Mouse (Mus musculus) heart, postnatal 0 days (tissue): ENCODE measurements at regions not wholly inside any gene's neighbourhood (a gene's known extent, or its start where the extent isn't known, plus 50 kb on each side); places are given as distances from the start of the nearest gene placed in this dataset.

Experiments
- ATAC-seq: fragments of 200-750 bp; cut with Nextera tagmentation; 2 replicates; pipeline ENCODE4 v1.8.0; 2017; ENCODE audit warnings: low read depth, moderate number of reproducible peaks, moderate library complexity; ENCODE audit not compliant: insufficient read depth
- DNase-seq: peaks from one replicate; pipeline ENCODE4 v3.0.0-alpha.2; 2016; ENCODE audit warnings: low spot score
- H3K27ac ChIP-seq: fragments of 300-500 bp; sonication (generic); 2 replicates; pipeline ENCODE4 v1.5.1; 2014; ENCODE audit warnings: low read depth, mild to moderate bottlenecking
- H3K27me3 ChIP-seq: fragments of 300-500 bp; sonication (generic); 2 replicates; pipeline ENCODE4 v1.6.1; 2014; ENCODE audit warnings: low read length, mixed read lengths; ENCODE audit not compliant: control insufficient read depth, insufficient read depth
- H3K36me3 ChIP-seq: fragments of 300-500 bp; sonication (generic); replicated peaks from 2 replicates; pipeline ENCODE4 v1.6.1; 2014; ENCODE audit warnings: low read length, mixed read lengths; ENCODE audit not compliant: control insufficient read depth, insufficient read depth
- H3K4me1 ChIP-seq: fragments of 300-500 bp; sonication (generic); 2 replicates; pipeline ENCODE4 v1.6.1; 2014; ENCODE audit warnings: antibody characterized with exemption; ENCODE audit not compliant: control insufficient read depth, insufficient read depth
- H3K4me2 ChIP-seq: fragments of 300-500 bp; sonication (generic); 2 replicates; pipeline ENCODE4 v1.6.1; 2014; ENCODE audit warnings: low read depth, mild to moderate bottlenecking, low read length, moderate library complexity
- H3K4me3 ChIP-seq: fragments of 300-500 bp; sonication (generic); 2 replicates; pipeline ENCODE4 v1.5.1; 2014; ENCODE audit warnings: low read depth, low read length
- H3K9ac ChIP-seq: fragments of 300-500 bp; sonication (generic); replicated peaks from 2 replicates; pipeline ENCODE4 v1.6.1; 2014; ENCODE audit warnings: low read depth, low read length, mixed read lengths
- H3K9me3 ChIP-seq: fragments of 300-500 bp; sonication (generic); replicated peaks from 2 replicates; pipeline ENCODE4 v1.6.1; 2016; ENCODE audit warnings: low read length; ENCODE audit not compliant: control insufficient read depth
- CTCF ChIP-seq: IDR thresholded peaks from 2 replicates; pipeline ENCODE4 v1.5.1; 2016; ENCODE audit warnings: antibody characterized with exemption, control low read depth, low read depth
- EP300 ChIP-seq: IDR thresholded peaks from 2 replicates; pipeline ENCODE4 v1.6.1; 2016; ENCODE audit warnings: antibody characterized with exemption, low read depth
- WGBS: fragments of 180-500 bp; shearing (Covaris S2); extraction: QIAGEN DNeasy Blood & Tissue Kit; methylation state at CpG from one replicate; pipeline ENCODE4 v1.1.7; 2014; 5-methylcytosine and 5-hydroxymethylcytosine counted together

- DNase-seq = peak; percentile 91
- Histone ChIP-seq H3K4me2 (no peak overlapping the region), H3K27me3 (no peaks in the 10 kb centered on the region), H3K4me3 (no peak overlapping the region), H3K27ac (peak overlapping the region; percentile 91), H3K4me1 (peaks cover 21% of the 10 kb centered on the region), H3K9ac (no peak overlapping the region), H3K36me3 (no peaks in the 10 kb centered on the region), H3K9me3 (no peaks in the 10 kb centered on the region)
- 18% methylated on average over 8 of the region's 8 CpGs for WGBS
- TF ChIP-seq CTCF = no peak
- no peak; the same call in 1 of the 2 replicates for TF ChIP-seq EP300
- peak; percentile 91 for ATAC-seq
Observed at GRCm38 (mm10) chr15:59138393-59139107, 249.5 kb downstream of the Gm49356 start.

GRCm38 (mm10) chr15:59141621-59142020, 252.5 kb downstream of the Gm49356 start:
- DNase-seq (no peak), ATAC-seq (no peak)
- no peak overlapping the region for H3K9ac ChIP-seq
- no peaks in the 10 kb centered on the region for H3K9me3 ChIP-seq
- WGBS = 83% methylated on average over 4 of the region's 4 CpGs
- TF ChIP-seq EP300 (no peak), CTCF (no peak)
- no peaks in the 10 kb centered on the region for H3K36me3 ChIP-seq
- no peaks in the 10 kb centered on the region for H3K27me3 ChIP-seq
- no peak overlapping the region for H3K4me3 ChIP-seq
- peaks cover 21% of the 10 kb centered on the region for H3K4me1 ChIP-seq
- no peak overlapping the region for H3K4me2 ChIP-seq
- H3K27ac ChIP-seq = no peak overlapping the region

GRCm38 (mm10) chr15:59142481-59142880, 253.4 kb downstream of the Gm49356 start:
- DNase-seq = no peak
- Histone ChIP-seq H3K27me3 (no peaks in the 10 kb centered on the region), H3K4me2 (no peak overlapping the region), H3K4me3 (no peak overlapping the region), H3K27ac (no peak overlapping the region), H3K4me1 (peaks cover 20% of the 10 kb centered on the region), H3K36me3 (no peaks in the 10 kb centered on the region), H3K9ac (no peak overlapping the region), H3K9me3 (no peaks in the 10 kb centered on the region)
- 73% methylated on average over 9 of the region's 9 CpGs for WGBS
- TF ChIP-seq CTCF = no peak
- no peak for TF ChIP-seq EP300
- ATAC-seq = no peak

- Histone ChIP-seq H3K36me3 (no peaks in the 10 kb centered on the region), H3K4me3 (no peak overlapping the region), H3K9me3 (no peaks in the 10 kb centered on the region), H3K27ac (no peak overlapping the region), H3K4me2 (no peak overlapping the region), H3K27me3 (no peaks in the 10 kb centered on the region), H3K4me1 (peaks cover 6% of the 10 kb centered on the region), H3K9ac (no peak overlapping the region)
- DNase-seq (no peak), ATAC-seq (no peak)
- 88% methylated on average over 1 of the region's 1 CpGs for WGBS
- no peak for TF ChIP-seq EP300
- TF ChIP-seq CTCF = no peak
Observed at GRCm38 (mm10) chr15:59143891-59144290, 254.8 kb downstream of the Gm49356 start.

GRCm38 (mm10) chr15:59145679-59146078, 256.6 kb downstream of the Gm49356 start:
- DNase-seq = no peak
- no peaks in the 10 kb centered on the region for H3K27me3 ChIP-seq
- H3K27ac ChIP-seq = no peak overlapping the region
- H3K4me3 ChIP-seq = no peak overlapping the region
- 76% methylated on average over 5 of the region's 5 CpGs for WGBS
- H3K9me3 ChIP-seq = no peaks in the 10 kb centered on the region
- no peak overlapping the region for H3K9ac ChIP-seq
- no peaks in the 10 kb centered on the region; the same call in 1 of the 2 replicates for H3K4me1 ChIP-seq
- TF ChIP-seq CTCF (no peak), EP300 (no peak)
- no peak for ATAC-seq
- H3K36me3 ChIP-seq = no peaks in the 10 kb centered on the region
- no peak overlapping the region for H3K4me2 ChIP-seq

GRCm38 (mm10) chr15:59146111-59146510, 257.0 kb downstream of the Gm49356 start:
- no peak overlapping the region for H3K4me3 ChIP-seq
- H3K27ac ChIP-seq = no peak overlapping the region
- no peaks in the 10 kb centered on the region for H3K9me3 ChIP-seq
- H3K36me3 ChIP-seq = no peaks in the 10 kb centered on the region
- WGBS = 84% methylated on average over 19 of the region's 19 CpGs
- no peak overlapping the region for H3K4me2 ChIP-seq
- ATAC-seq (no peak), DNase-seq (no peak)
- H3K9ac ChIP-seq = no peak overlapping the region
- H3K4me1 ChIP-seq = no peaks in the 10 kb centered on the region; the same call in 1 of the 2 replicates
- H3K27me3 ChIP-seq = no peaks in the 10 kb centered on the region
- no peak for TF ChIP-seq EP300
- no peak for TF ChIP-seq CTCF
